Mouse (Mus musculus) cerebellum, adult 2 months (tissue): Measurements from ENCODE around the gene Gm10073. TPM values are rescaled to one million over a fixed set of nuclear protein-coding genes. Genes with fewer than 3 reads are reported as not detected.
"Not testable (repeated sequence)": the region's sequence is repeated elsewhere in the genome, so short reads cannot be mapped to it uniquely, and the experiment has no call there.

Experiments used
- DNase-seq, 2 experiments: peaks; one replicate each; pipeline ENCODE4 v3.0.0; 2021
- H3K27ac ChIP-seq: fragments of 200-500 bp; 2 replicates; pipeline ENCODE4 v1.5.1; 2012; ENCODE audit warnings: low read length, control low read depth, inconsistent platforms; ENCODE audit not compliant: insufficient read depth
- H3K27me3 ChIP-seq: fragments of 200-500 bp; 2 replicates; pipeline ENCODE4 v1.6.1; 2012; ENCODE audit warnings: inconsistent platforms, mild to moderate bottlenecking, low read length, moderate library complexity; ENCODE audit not compliant: control insufficient read depth, insufficient read depth
- H3K4me1 ChIP-seq: fragments of 200-500 bp; 2 replicates; pipeline ENCODE4 v1.6.1; 2011; ENCODE audit warnings: low read length; ENCODE audit not compliant: control insufficient read depth, insufficient read depth
- H3K4me3 ChIP-seq: fragments of 200-500 bp; replicated peaks from 2 replicates; pipeline ENCODE3; 2011; ENCODE audit warnings: mild to moderate bottlenecking, low read depth, low read length, control low read depth; ENCODE audit not compliant: insufficient read depth
- CTCF ChIP-seq: fragments of 200-500 bp; IDR thresholded peaks from 2 replicates; pipeline ENCODE4 v1.5.1; 2011; ENCODE audit warnings: low read depth, mild to moderate bottlenecking, control low read depth, low read length, moderate library complexity, borderline replicate concordance; ENCODE audit not compliant: insufficient read depth
- POLR2A ChIP-seq: fragments of 200-500 bp; IDR thresholded peaks from 2 replicates; pipeline ENCODE4 v1.6.1; 2011; ENCODE audit warnings: low read length, control low read depth, borderline replicate concordance; ENCODE audit not compliant: insufficient read depth
- WGBS: fragments of 180-500 bp; shearing (Covaris S2); methylation state at CpG from one replicate; pipeline ENCODE4 v1.1.7; 2018; 5-methylcytosine and 5-hydroxymethylcytosine counted together
- polyA plus RNA-seq: library from polyadenylated mRNA; depleted of rRNA; stranded (reverse); fragments of >200 nt; gene quantifications from 2 replicates; pipeline ENCODE4 v1.2.3, GENCODE M21; 2012; rRNA removed

Gm10073 gene
- 35.6 and 40.9 TPM in 2 replicates for polyA plus RNA-seq

GRCm38 (mm10) chr8:106573168-106573567, at the start of gene Gm10073:
TSS of gene Gm10073 (minus strand) at chr8:106573461.
- WGBS = 64% methylated on average over 20 of the region's 20 CpGs
- not testable (repeated sequence) for H3K4me1 ChIP-seq, H3K4me3 ChIP-seq, DNase-seq, H3K27ac ChIP-seq, H3K27me3 ChIP-seq

GRCm38 (mm10) chr8:106623016-106623415, 49.8 kb upstream of the Gm10073 start:
- Histone ChIP-seq H3K27me3 (no peaks in the 10 kb centered on the region), H3K4me1 (peaks cover 8% of the 10 kb centered on the region), H3K4me3 (no peak overlapping the region), H3K27ac (no peak overlapping the region)
- no peak for DNase-seq
- WGBS = 70% methylated on average over 5 of the region's 5 CpGs
- TF ChIP-seq POLR2A (no peak), CTCF (no peak)

GRCm38 (mm10) chr8:106620488-106620887, 47.2 kb upstream of the Gm10073 start:
- TF ChIP-seq POLR2A (no peak), CTCF (no peak)
- no peak overlapping the region for H3K4me3 ChIP-seq
- peak; percentile 37 to 67 for DNase-seq

GRCm38 (mm10) chr8:106619549-106620245, 46.4 kb upstream of the Gm10073 start:
- TF ChIP-seq CTCF (no peak), POLR2A (no peak)
- Histone ChIP-seq H3K27ac (no peak overlapping the region), H3K4me1 (peaks cover 8% of the 10 kb centered on the region), H3K4me3 (no peak overlapping the region), H3K27me3 (no peaks in the 10 kb centered on the region)
- WGBS = 49% methylated on average over 9 of the region's 9 CpGs
- DNase-seq = no peak

More at GRCm38 (mm10) chr8:106620488-106620887, 47.2 kb upstream of the Gm10073 start:
- peaks cover 8% of the 10 kb centered on the region for H3K4me1 ChIP-seq
- WGBS = 6% methylated on average over 2 of the region's 2 CpGs
- H3K27me3 ChIP-seq = no peaks in the 10 kb centered on the region
- no peak overlapping the region for H3K27ac ChIP-seq

GRCm38 (mm10) chr8:106618324-106618723, 45.1 kb upstream of the Gm10073 start:
- Histone ChIP-seq H3K27ac (no peak overlapping the region), H3K4me1 (peaks cover 8% of the 10 kb centered on the region), H3K4me3 (no peak overlapping the region), H3K27me3 (no peaks in the 10 kb centered on the region)
- WGBS = 77% methylated on average over 6 of the region's 6 CpGs
- no peak for DNase-seq
- TF ChIP-seq CTCF (no peak), POLR2A (no peak)

GRCm38 (mm10) chr8:106617865-106618264, 44.6 kb upstream of the Gm10073 start:
- DNase-seq = no peak
- peaks cover 8% of the 10 kb centered on the region for H3K4me1 ChIP-seq
- H3K27me3 ChIP-seq = no peaks in the 10 kb centered on the region
- WGBS = 87% methylated on average over 6 of the region's 6 CpGs
- TF ChIP-seq POLR2A (no peak), CTCF (no peak)
- H3K4me3 ChIP-seq = no peak overlapping the region
- no peak overlapping the region for H3K27ac ChIP-seq

GRCm38 (mm10) chr8:106617196-106617595, 43.9 kb upstream of the Gm10073 start:
- Histone ChIP-seq H3K27me3 (no peaks in the 10 kb centered on the region), H3K4me1 (peaks cover 8% of the 10 kb centered on the region), H3K4me3 (no peak overlapping the region), H3K27ac (no peak overlapping the region)
- no peak for TF ChIP-seq CTCF
- no peak for TF ChIP-seq POLR2A
- 52% methylated on average over 6 of the region's 6 CpGs for WGBS
- no peak for DNase-seq

GRCm38 (mm10) chr8:106616679-106617078, 43.4 kb upstream of the Gm10073 start:
- no peak overlapping the region for H3K27ac ChIP-seq
- no peak for TF ChIP-seq POLR2A
- no peak for TF ChIP-seq CTCF
- DNase-seq = no peak
- H3K4me3 ChIP-seq = no peak overlapping the region
- H3K4me1 ChIP-seq = peaks cover 8% of the 10 kb centered on the region
- WGBS = 53% methylated on average over 4 of the region's 4 CpGs
- no peaks in the 10 kb centered on the region for H3K27me3 ChIP-seq
